In the genomic region with DNA sequence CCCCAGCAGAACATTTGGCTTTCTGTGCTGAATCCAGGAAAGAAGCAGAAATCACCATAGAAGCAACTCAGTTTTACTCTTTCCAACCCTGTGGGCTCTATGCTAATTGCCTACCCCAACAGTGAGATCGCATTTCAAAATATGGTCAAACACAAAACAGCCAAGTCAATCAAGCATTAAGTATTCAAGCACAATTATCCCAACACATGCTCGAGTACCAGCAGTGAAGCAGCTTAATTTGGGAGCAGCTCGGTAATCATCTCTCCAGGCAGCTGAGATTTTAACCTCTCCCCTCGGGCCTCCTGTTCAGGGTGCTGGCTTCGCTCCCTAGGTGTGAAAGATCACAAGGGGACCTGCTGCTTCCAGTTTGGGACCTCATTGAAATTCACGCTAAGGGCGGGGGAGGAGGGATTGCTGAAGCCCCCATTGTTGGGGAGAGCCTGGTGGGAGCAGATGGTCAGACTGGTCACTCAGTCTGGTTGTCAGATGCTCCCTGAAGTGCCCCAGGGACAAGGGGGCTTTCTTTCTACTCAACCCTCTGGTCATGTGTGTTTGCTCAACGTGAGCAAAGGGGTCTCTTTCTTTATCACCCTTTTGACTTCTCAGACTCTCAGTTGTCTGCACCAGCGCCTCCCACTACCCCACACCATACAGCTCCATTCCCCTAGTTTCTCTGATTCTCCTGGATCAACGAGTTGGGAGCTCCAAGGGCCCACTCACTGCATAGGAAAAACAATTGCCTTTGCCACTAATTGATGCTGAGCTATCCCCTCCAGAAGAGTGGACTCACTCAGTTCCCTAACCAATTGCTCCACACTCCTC, we compare ENCODE assay signal across 15 mouse cellular contexts.
DNase-seq lines count a peak whose midpoint lies in the region; ATAC-seq lines count a peak whose summit lies in the region.
"Had no signal": no experiment of that assay in that cellular context is flagged by ENCODE, and none has a peak within 500 bp of the region (broad histone marks: within the 10 kb centered on the region; RNA-seq: fewer than 3 reads in every experiment).

No protein-coding gene starts in this region.

- peak; percentile 78 for ATAC-seq in frontal cortex, adult (ENCODE audit: low TSS enrichment)
- ATAC-seq in forebrain, embryonic 15.5 days (replicated peaks): peak; percentile 88
- peak; percentile 47; the same call in 1 of the 2 replicates for ATAC-seq in neural tube, embryonic 15.5 days (ENCODE audit: low FRiP score)
- ATAC-seq in intestine, embryonic 16.5 days: no peak

- no peaks in the 10 kb centered on the region for H3K9me3 ChIP-seq in forebrain, embryonic 15.5 days
- H3K9me3 ChIP-seq in neural tube, embryonic 15.5 days (replicated peaks): no peaks in the 10 kb centered on the region
- no peaks in the 10 kb centered on the region for H3K9me3 ChIP-seq in intestine, embryonic 16.5 days (ENCODE audit: control insufficient read depth, low read length)
- H3K9me3 ChIP-seq: limb, embryonic 15.5 days; lung, embryonic 15.5 days; stomach, embryonic 15.5 days had no signal

- H3K4me3 ChIP-seq in forebrain, embryonic 15.5 days: no peak overlapping the region
- no peak overlapping the region for H3K4me3 ChIP-seq in neural tube, embryonic 15.5 days (replicated peaks)
- H3K4me3 ChIP-seq in intestine, embryonic 16.5 days (ENCODE audit: low read length): no peak overlapping the region
- H3K4me3 ChIP-seq: limb, embryonic 15.5 days; lung, embryonic 15.5 days; stomach, embryonic 15.5 days had no signal

- H3K27me3 ChIP-seq in forebrain, embryonic 15.5 days: no peaks in the 10 kb centered on the region
- H3K27me3 ChIP-seq in neural tube, embryonic 15.5 days (replicated peaks): no peaks in the 10 kb centered on the region
- H3K27me3 ChIP-seq in intestine, embryonic 16.5 days (replicated peaks; ENCODE audit: control insufficient read depth, insufficient read depth, low read length): no peaks in the 10 kb centered on the region
- H3K27me3 ChIP-seq: limb, embryonic 15.5 days; lung, embryonic 15.5 days; stomach, embryonic 15.5 days had no signal

- DNase-seq in frontal cortex, adult 2 months (ENCODE audit: extremely low spot score in 1 of 2, low spot score in 1 of 2): no peak
- DNase-seq in mesoderm, embryonic 11.5 days (ENCODE audit: low read depth, low spot score): peak; percentile 37
- DNase-seq in right cerebral cortex, postnatal 25 days: no peak
- no peak for DNase-seq in spleen, adult 12 weeks (ENCODE audit: low spot score)
- DNase-seq: cerebellum, postnatal 25 days; heart, adult 11 months; right cerebral cortex, adult 18-20 months; thymus, postnatal 4 days had no signal

- 7% methylated on average over 10 of the region's 10 CpGs for WGBS in forebrain, embryonic 15.5 days
- WGBS in neural tube, embryonic 15.5 days: 29% methylated on average over 10 of the region's 10 CpGs
- WGBS in intestine, embryonic 16.5 days: 29% methylated on average over 10 of the region's 10 CpGs

- H3K4me2 ChIP-seq in forebrain, embryonic 15.5 days (replicated peaks): no peak overlapping the region
- H3K4me2 ChIP-seq in neural tube, embryonic 15.5 days: no peak overlapping the region
- H3K4me2 ChIP-seq in intestine, embryonic 16.5 days (ENCODE audit: low read depth, low read length): no peak overlapping the region
- H3K4me2 ChIP-seq: limb, embryonic 15.5 days; lung, embryonic 15.5 days; stomach, embryonic 15.5 days had no signal

- no peaks in the 10 kb centered on the region for H3K36me3 ChIP-seq in forebrain, embryonic 15.5 days
- no peaks in the 10 kb centered on the region for H3K36me3 ChIP-seq in neural tube, embryonic 15.5 days
- no peaks in the 10 kb centered on the region for H3K36me3 ChIP-seq in intestine, embryonic 16.5 days (ENCODE audit: control insufficient read depth, insufficient read depth, low read length)
- H3K36me3 ChIP-seq: limb, embryonic 15.5 days; lung, embryonic 15.5 days; stomach, embryonic 15.5 days had no signal

- H3K9ac ChIP-seq in forebrain, embryonic 15.5 days (replicated peaks): no peak overlapping the region
- no peak overlapping the region for H3K9ac ChIP-seq in neural tube, embryonic 15.5 days (replicated peaks)
- no peak overlapping the region for H3K9ac ChIP-seq in intestine, embryonic 16.5 days (ENCODE audit: low read depth, low read length)
- H3K9ac ChIP-seq: limb, embryonic 15.5 days; lung, embryonic 15.5 days; stomach, embryonic 15.5 days had no signal

- peak overlapping the region; percentile 62 for H3K27ac ChIP-seq in forebrain, embryonic 15.5 days (replicated peaks)
- no peak overlapping the region for H3K27ac ChIP-seq in neural tube, embryonic 15.5 days (replicated peaks)
- no peak overlapping the region for H3K27ac ChIP-seq in intestine, embryonic 16.5 days (ENCODE audit: low read length)
- H3K27ac ChIP-seq: limb, embryonic 15.5 days; lung, embryonic 15.5 days; stomach, embryonic 15.5 days had no signal

- peaks cover 12% of the 10 kb centered on the region for H3K4me1 ChIP-seq in forebrain, embryonic 15.5 days
- no peaks in the 10 kb centered on the region for H3K4me1 ChIP-seq in neural tube, embryonic 15.5 days
- no peaks in the 10 kb centered on the region for H3K4me1 ChIP-seq in intestine, embryonic 16.5 days (ENCODE audit: control insufficient read depth, insufficient read depth, low read length)
- H3K4me1 ChIP-seq: limb, embryonic 15.5 days; lung, embryonic 15.5 days; stomach, embryonic 15.5 days had no signal
